Mouse (Mus musculus) ES-Bruce4 (cell line): ENCODE data around the gene Slit3. TPM values are rescaled to one million over a fixed set of nuclear protein-coding genes. Genes with fewer than 3 reads are reported as not detected.

ENCODE experiments used
- H3K27ac ChIP-seq: 2 replicates; pipeline ENCODE4 v1.5.1; 2012; ENCODE audit warnings: low read length, inconsistent platforms; ENCODE audit not compliant: insufficient read depth
- H3K27me3 ChIP-seq: 2 replicates; pipeline ENCODE4 v1.6.1; 2012; ENCODE audit warnings: mild to moderate bottlenecking, low read length, inconsistent platforms; ENCODE audit not compliant: control insufficient read depth, poor library complexity, insufficient read depth, severe bottlenecking
- H3K36me3 ChIP-seq: 2 replicates; pipeline ENCODE4 v1.6.1; 2012; ENCODE audit warnings: inconsistent platforms, mild to moderate bottlenecking, low read length, moderate library complexity; ENCODE audit not compliant: control insufficient read depth, poor library complexity, insufficient read depth, severe bottlenecking
- H3K4me1 ChIP-seq: one replicate; pipeline ENCODE4 v1.8.1; 2011; ENCODE audit warnings: low read length; ENCODE audit not compliant: control insufficient read depth, insufficient read depth
- H3K4me3 ChIP-seq: 2 replicates; pipeline ENCODE4 v1.5.1; 2011; ENCODE audit warnings: low read depth, mild to moderate bottlenecking, low read length
- H3K9ac ChIP-seq: 2 replicates; pipeline ENCODE4 v1.6.1; 2012; ENCODE audit warnings: low read depth, mild to moderate bottlenecking, inconsistent platforms; ENCODE audit not compliant: poor library complexity, severe bottlenecking
- H3K9me3 ChIP-seq: replicated peaks from 2 replicates; pipeline ENCODE4 v1.6.1; 2012; ENCODE audit warnings: mild to moderate bottlenecking, low read length, inconsistent platforms; ENCODE audit not compliant: control insufficient read depth, poor library complexity, insufficient read depth, severe bottlenecking
- CTCF ChIP-seq: IDR thresholded peaks from one replicate; pipeline ENCODE4 v1.8.1; 2011; ENCODE audit warnings: low read depth, low read length
- EP300 ChIP-seq: IDR thresholded peaks from 2 replicates; pipeline ENCODE4 v1.6.1; 2011; ENCODE audit warnings: low read depth, low read length; ENCODE audit not compliant: insufficient read depth
- POLR2A ChIP-seq: IDR thresholded peaks from one replicate; pipeline ENCODE4 v1.8.1; 2011; ENCODE audit warnings: low read length; ENCODE audit not compliant: insufficient read depth
- polyA plus RNA-seq: library from polyadenylated mRNA; stranded (reverse); fragments of >200 nt; gene quantifications from 2 replicates; pipeline ENCODE4 v1.2.4, GENCODE M21; 2011; ENCODE audit warnings: low read depth; ENCODE audit not compliant: missing spikeins, insufficient read depth, insufficient read length

Slit3 gene
- polyA plus RNA-seq, 1 experiment, result 2.8 TPM

- Histone ChIP-seq H3K9me3 (no peaks in the 10 kb centered on the region), H3K27ac (no peak overlapping the region), H3K4me1 (no peaks in the 10 kb centered on the region), H3K27me3 (no peaks in the 10 kb centered on the region; the same call in 1 of the 2 replicates), H3K9ac (no peak overlapping the region), H3K4me3 (no peak overlapping the region), H3K36me3 (no peaks in the 10 kb centered on the region)
- TF ChIP-seq POLR2A (no peak), EP300 (no peak), CTCF (no peak)
Observed at GRCm38 (mm10) chr11:35243597-35243996, 122.6 kb downstream of the Slit3 start.

GRCm38 (mm10) chr11:35244526-35244925, 123.5 kb downstream of the Slit3 start:
- H3K36me3 ChIP-seq, result no peaks in the 10 kb centered on the region
- no peaks in the 10 kb centered on the region for H3K4me1 ChIP-seq
- no peak overlapping the region for H3K4me3 ChIP-seq
- H3K9me3 ChIP-seq, result no peaks in the 10 kb centered on the region
- no peaks in the 10 kb centered on the region; the same call in 1 of the 2 replicates for H3K27me3 ChIP-seq
- no peak for TF ChIP-seq EP300
- no peak overlapping the region for H3K9ac ChIP-seq
- no peak overlapping the region for H3K27ac ChIP-seq

GRCm38 (mm10) chr11:35246623-35247022, 125.6 kb downstream of the Slit3 start:
- H3K27ac ChIP-seq, result no peak overlapping the region
- H3K36me3 ChIP-seq, result no peaks in the 10 kb centered on the region
- no peaks in the 10 kb centered on the region; the same call in 1 of the 2 replicates for H3K27me3 ChIP-seq
- no peak overlapping the region for H3K4me3 ChIP-seq
- no peak overlapping the region for H3K9ac ChIP-seq
- TF ChIP-seq POLR2A (no peak), EP300 (no peak), CTCF (no peak)
- no peaks in the 10 kb centered on the region for H3K4me1 ChIP-seq
- no peaks in the 10 kb centered on the region for H3K9me3 ChIP-seq

GRCm38 (mm10) chr11:35248088-35248487, 127.1 kb downstream of the Slit3 start:
- H3K27ac ChIP-seq, result no peak overlapping the region
- no peaks in the 10 kb centered on the region for H3K9me3 ChIP-seq
- no peaks in the 10 kb centered on the region for H3K27me3 ChIP-seq
- no peak overlapping the region for H3K4me3 ChIP-seq
- no peak for TF ChIP-seq EP300
- no peak for TF ChIP-seq POLR2A
- TF ChIP-seq CTCF, result no peak
- H3K36me3 ChIP-seq, result no peaks in the 10 kb centered on the region
- no peak overlapping the region for H3K9ac ChIP-seq
- no peaks in the 10 kb centered on the region for H3K4me1 ChIP-seq

- Histone ChIP-seq H3K27me3 (no peaks in the 10 kb centered on the region), H3K4me3 (no peak overlapping the region), H3K4me1 (no peaks in the 10 kb centered on the region), H3K36me3 (no peaks in the 10 kb centered on the region), H3K9ac (no peak overlapping the region), H3K9me3 (no peaks in the 10 kb centered on the region), H3K27ac (no peak overlapping the region)
- TF ChIP-seq POLR2A, result no peak
- TF ChIP-seq EP300, result no peak
- TF ChIP-seq CTCF, result no peak
Observed at GRCm38 (mm10) chr11:35250871-35251418, 129.9 kb downstream of the Slit3 start.

- Histone ChIP-seq H3K27ac (no peak overlapping the region), H3K4me1 (no peaks in the 10 kb centered on the region), H3K9ac (no peak overlapping the region), H3K27me3 (no peaks in the 10 kb centered on the region), H3K9me3 (no peaks in the 10 kb centered on the region), H3K4me3 (no peak overlapping the region), H3K36me3 (no peaks in the 10 kb centered on the region)
- TF ChIP-seq CTCF (no peak), EP300 (no peak), POLR2A (no peak)
Observed at GRCm38 (mm10) chr11:35251910-35252309, 130.9 kb downstream of the Slit3 start.
